Mouse (Mus musculus) limb, embryonic 15.5 days (tissue): Measurements from ENCODE around the gene 4930544D05Rik. TPM values are rescaled to one million over a fixed set of nuclear protein-coding genes. Genes with fewer than 3 reads are reported as not detected.

Experiments
- ATAC-seq: fragments of 200-750 bp; cut with Nextera tagmentation; 2 replicates; pipeline ENCODE4 v1.8.0; 2017; ENCODE audit warnings: low read depth, moderate TSS enrichment; ENCODE audit not compliant: insufficient number of reproducible peaks, low FRiP score, low TSS enrichment
- H3K27ac ChIP-seq: fragments of 300-500 bp; sonication (generic); 2 replicates; pipeline ENCODE4 v1.5.1; 2015; ENCODE audit warnings: moderate library complexity, mild to moderate bottlenecking, inconsistent platforms
- H3K27me3 ChIP-seq: fragments of 300-500 bp; sonication (generic); 2 replicates; pipeline ENCODE4 v1.6.1; 2015; ENCODE audit warnings: inconsistent platforms
- H3K36me3 ChIP-seq: fragments of 300-500 bp; sonication (generic); 2 replicates; pipeline ENCODE4 v1.6.1; 2015; ENCODE audit warnings: inconsistent platforms
- H3K4me1 ChIP-seq: fragments of 300-500 bp; sonication (generic); 2 replicates; pipeline ENCODE4 v1.6.1; 2015; ENCODE audit warnings: inconsistent platforms
- H3K4me2 ChIP-seq: fragments of 300-500 bp; sonication (generic); 2 replicates; pipeline ENCODE4 v1.6.1; 2015; ENCODE audit warnings: mild to moderate bottlenecking, inconsistent platforms
- H3K4me3 ChIP-seq: fragments of 300-500 bp; sonication (generic); 2 replicates; pipeline ENCODE4 v1.5.1; 2015; ENCODE audit warnings: mild to moderate bottlenecking, inconsistent platforms
- H3K9ac ChIP-seq: fragments of 300-500 bp; sonication (generic); 2 replicates; pipeline ENCODE4 v1.6.1; 2015; ENCODE audit warnings: inconsistent platforms
- H3K9me3 ChIP-seq: fragments of 300-500 bp; sonication (generic); 2 replicates; pipeline ENCODE4 v1.6.1; 2016; ENCODE audit warnings: inconsistent platforms
- WGBS: fragments of 180-500 bp; shearing (Covaris S2); methylation state at CpG from one replicate; pipeline ENCODE4 v1.1.7; 2015; 5-methylcytosine and 5-hydroxymethylcytosine counted together
- polyA plus RNA-seq: library from polyadenylated mRNA; unstranded; fragments of >200 nt; fragmentation: Nextera tagmentation; extraction: Ambion mirVana; gene quantifications from 2 replicates; pipeline ENCODE4 v1.2.1, GENCODE M21; 2015

The 4930544D05Rik gene
- polyA plus RNA-seq, 1 experiment from 2014 or later = not detected

DNA sequence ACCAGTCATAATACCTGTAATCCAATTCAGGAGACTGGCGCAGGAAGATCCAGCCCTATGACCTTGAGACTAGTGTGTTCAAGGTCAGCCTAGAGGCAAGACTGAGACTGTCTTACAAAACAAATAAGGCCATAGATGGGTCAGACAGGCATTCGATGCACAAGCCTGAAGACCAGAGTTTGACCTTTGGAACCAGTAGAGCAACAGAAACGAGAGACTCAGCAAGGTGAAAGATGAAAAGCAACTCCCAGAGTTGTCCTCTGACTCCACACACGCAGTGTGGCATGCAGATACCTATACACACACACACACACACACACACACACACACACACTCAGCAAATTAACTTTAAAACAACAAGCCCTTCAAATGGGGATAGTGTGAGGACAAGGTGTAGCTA, 11.2 kb downstream of the 4930544D05Rik start:
- Histone ChIP-seq H3K9ac (no peak overlapping the region), H3K27me3 (no peaks in the 10 kb centered on the region), H3K27ac (no peak overlapping the region), H3K4me3 (no peak overlapping the region), H3K9me3 (no peaks in the 10 kb centered on the region), H3K36me3 (no peaks in the 10 kb centered on the region), H3K4me2 (no peak overlapping the region), H3K4me1 (no peaks in the 10 kb centered on the region)
- ATAC-seq = no peak
- WGBS = 70% methylated on average over 4 of the region's 4 CpGs

DNA sequence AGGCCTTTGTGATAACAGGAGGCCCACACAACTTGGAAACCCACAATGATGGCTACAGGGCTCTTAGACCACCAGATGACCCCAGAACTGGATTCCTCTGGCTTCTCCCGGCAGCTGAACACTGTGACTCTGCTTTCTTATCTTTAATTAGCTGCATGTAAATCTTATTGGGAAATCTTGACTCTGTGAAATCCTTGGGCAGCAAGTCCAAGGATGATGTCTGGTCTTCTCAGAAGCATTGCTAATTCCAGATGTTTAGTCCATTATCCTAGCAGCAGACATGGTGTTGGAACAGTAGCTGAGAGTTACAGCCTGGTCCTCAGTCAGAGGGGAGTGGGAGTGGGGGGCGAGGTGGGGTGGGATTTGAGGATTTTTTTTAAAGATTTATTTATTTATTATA, 12.8 kb downstream of the 4930544D05Rik start:
- Histone ChIP-seq H3K4me3 (no peak overlapping the region), H3K9ac (no peak overlapping the region), H3K27ac (no peak overlapping the region), H3K4me2 (no peak overlapping the region), H3K27me3 (no peaks in the 10 kb centered on the region), H3K36me3 (no peaks in the 10 kb centered on the region), H3K4me1 (no peaks in the 10 kb centered on the region), H3K9me3 (no peaks in the 10 kb centered on the region)
- ATAC-seq = no peak
- WGBS = 70% methylated on average over 2 of the region's 2 CpGs

DNA sequence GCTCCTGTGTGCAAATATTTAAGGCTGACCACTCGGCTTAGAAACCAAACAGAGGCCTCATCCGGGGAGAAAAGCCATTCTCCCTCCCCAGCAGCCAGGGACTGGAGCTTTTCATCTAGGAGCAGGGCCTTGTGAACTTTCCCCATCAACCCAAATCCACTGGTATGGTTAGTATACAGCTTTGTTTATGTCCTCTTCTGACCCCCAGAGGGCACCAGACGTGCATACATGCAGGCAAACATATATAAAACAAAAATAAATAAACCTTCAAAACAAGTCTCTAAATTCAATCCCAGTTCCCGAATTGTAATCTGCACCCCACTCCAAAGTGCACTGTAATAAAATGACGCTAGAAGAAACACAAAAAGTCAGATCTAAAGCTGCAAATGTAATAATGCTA, 13.9 kb downstream of the 4930544D05Rik start:
- 51% methylated on average over 5 of the region's 5 CpGs for WGBS
- Histone ChIP-seq H3K9me3 (no peaks in the 10 kb centered on the region), H3K4me2 (no peak overlapping the region), H3K4me3 (no peak overlapping the region), H3K36me3 (no peaks in the 10 kb centered on the region), H3K9ac (no peak overlapping the region), H3K4me1 (no peaks in the 10 kb centered on the region), H3K27me3 (no peaks in the 10 kb centered on the region), H3K27ac (no peak overlapping the region)
- ATAC-seq = no peak

DNA sequence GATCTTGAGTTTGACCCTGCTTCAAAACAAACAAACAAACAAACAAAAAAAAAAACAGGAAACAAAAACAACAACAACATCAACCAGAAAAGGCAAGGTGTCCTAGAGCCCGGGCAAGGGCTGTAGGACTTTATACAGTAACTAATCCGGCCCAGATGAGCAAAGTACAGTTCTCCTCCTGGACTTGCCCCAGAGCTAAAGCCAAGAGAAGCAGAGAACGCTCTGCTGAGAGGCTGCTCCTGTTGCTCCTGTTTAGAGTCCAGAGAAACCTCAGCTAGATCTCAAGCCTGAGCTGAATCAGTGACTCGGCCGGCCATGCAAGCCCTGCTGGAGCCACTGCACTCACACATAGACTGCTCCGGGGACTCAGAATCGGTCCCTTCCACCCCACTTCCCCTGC, 14.5 kb downstream of the 4930544D05Rik start:
- Histone ChIP-seq H3K36me3 (no peaks in the 10 kb centered on the region), H3K27me3 (no peaks in the 10 kb centered on the region), H3K9ac (no peak overlapping the region), H3K4me2 (no peak overlapping the region), H3K9me3 (no peaks in the 10 kb centered on the region), H3K4me3 (no peak overlapping the region), H3K4me1 (no peaks in the 10 kb centered on the region), H3K27ac (no peak overlapping the region)
- WGBS = 69% methylated on average over 7 of the region's 7 CpGs
- ATAC-seq = no peak

DNA sequence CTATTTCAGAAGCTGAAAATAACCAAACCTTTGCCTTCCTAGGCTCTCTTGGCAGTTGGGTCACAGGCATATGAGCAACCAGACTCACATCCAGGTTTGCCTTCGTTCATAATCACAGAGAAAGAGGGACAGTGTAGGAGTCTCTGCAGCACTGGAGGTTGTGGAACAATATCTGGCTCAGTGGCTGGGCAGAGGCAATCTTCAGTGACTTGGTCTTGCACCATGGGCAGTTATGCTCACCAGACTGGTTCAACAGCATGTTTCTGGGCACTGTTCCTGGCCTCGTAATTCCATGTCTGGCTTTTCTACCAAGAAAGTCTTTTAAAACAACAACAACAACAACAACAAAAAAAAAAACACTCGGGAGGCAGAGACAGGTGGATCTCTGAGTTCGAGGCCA, 20.0 kb downstream of the 4930544D05Rik start:
- Histone ChIP-seq H3K4me3 (no peak overlapping the region), H3K4me2 (no peak overlapping the region), H3K4me1 (no peaks in the 10 kb centered on the region), H3K36me3 (no peaks in the 10 kb centered on the region), H3K27ac (no peak overlapping the region), H3K9me3 (no peaks in the 10 kb centered on the region), H3K9ac (no peak overlapping the region), H3K27me3 (no peaks in the 10 kb centered on the region)
- WGBS = 78% methylated on average over 4 of the region's 4 CpGs
- no peak for ATAC-seq

DNA sequence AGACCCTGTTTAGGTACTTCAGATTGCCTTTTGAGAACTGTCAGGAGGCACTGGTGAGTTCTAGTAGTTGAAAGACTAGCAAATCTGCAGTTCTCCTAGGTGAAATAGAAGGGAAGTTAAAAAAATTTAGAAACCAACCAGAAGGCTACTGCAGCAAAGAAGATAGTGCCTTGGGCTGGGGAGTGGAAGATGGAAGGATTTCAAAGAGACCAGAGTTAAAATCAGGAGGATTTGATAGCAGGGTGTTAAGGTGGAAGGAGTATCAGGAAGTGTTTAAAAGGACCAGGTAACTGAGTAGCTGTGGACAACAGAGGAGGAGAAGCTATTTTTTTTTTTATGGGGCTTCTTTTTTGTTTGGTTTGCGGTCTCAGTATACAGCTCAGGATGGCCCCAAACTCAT, 22.1 kb downstream of the 4930544D05Rik start:
- Histone ChIP-seq H3K27ac (no peak overlapping the region), H3K9ac (no peak overlapping the region), H3K36me3 (peaks cover under 1% of the 10 kb centered on the region; the same call in 1 of the 2 replicates), H3K4me2 (no peak overlapping the region), H3K4me1 (no peaks in the 10 kb centered on the region), H3K9me3 (no peaks in the 10 kb centered on the region), H3K27me3 (no peaks in the 10 kb centered on the region), H3K4me3 (no peak overlapping the region)
- no peak for ATAC-seq
- WGBS = 96% methylated on average over 1 of the region's 1 CpGs

DNA sequence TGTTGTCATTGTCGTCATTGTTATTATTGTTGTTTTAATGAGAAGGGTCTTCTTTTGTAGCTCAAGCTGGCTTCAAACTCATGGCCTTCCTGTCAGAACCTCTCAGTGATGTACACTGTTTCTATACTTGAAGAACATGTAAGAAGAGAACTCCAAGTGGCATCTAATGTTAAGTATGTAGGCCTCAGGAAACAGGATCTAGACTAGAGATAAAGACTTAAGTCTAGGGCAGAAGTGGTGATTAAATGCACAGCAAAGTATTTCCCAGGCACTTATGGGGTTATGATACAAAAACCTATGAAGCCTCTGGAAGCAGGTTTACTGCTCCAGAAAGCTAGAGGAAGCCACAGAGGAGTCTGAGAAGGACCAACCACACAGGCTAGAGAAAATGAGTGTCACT, 22.6 kb downstream of the 4930544D05Rik start:
- no peak for ATAC-seq
- WGBS = 84% methylated on average over 1 of the region's 1 CpGs

DNA sequence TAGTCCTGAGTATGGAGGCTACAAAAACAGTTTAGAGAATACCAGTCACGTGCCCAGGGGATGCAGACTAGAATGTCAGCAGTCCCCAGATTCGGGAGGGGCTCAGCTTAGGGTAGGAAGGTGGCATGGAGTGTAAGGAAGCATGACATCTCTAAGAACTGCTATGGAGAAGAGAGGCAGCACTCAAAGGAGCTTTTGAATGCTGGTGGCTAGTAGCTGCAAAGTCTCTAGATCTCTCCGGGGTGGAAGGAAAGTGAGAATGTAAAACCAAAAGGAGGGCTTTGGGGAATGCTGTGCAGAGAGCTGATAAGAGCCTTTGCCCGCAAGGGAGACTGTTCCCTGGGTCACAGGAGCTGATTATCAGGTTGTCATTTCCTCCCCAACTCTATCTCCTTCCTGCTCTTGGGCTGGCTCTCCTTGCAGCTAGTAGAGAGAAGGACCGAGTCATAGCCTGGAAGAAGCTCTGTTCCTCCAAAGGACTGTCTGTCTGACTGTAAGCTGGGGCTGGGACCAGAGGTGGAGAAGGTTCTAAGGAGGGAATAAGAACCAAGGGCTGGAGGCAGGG, 23.1 kb downstream of the 4930544D05Rik start, which contains the start of gene Gp1ba:
Gp1ba (plus strand) TSS at position 409 of the 565 bp plus-strand sequence.
- H3K27ac ChIP-seq = no peak within 1 kb of the TSS
- H3K36me3 ChIP-seq = peaks cover 11% of the 10 kb centered on the region
- no peak within 1 kb of the TSS for H3K4me2 ChIP-seq
- no peak within 1 kb of the TSS for H3K9ac ChIP-seq
- WGBS = 48% methylated on average over 5 of the region's 5 CpGs
- no peaks in the 10 kb centered on the region for H3K27me3 ChIP-seq
- H3K4me1 ChIP-seq = no peaks in the 10 kb centered on the region
- H3K9me3 ChIP-seq = no peaks in the 10 kb centered on the region
- no peak for ATAC-seq
- H3K4me3 ChIP-seq = no peak within 1 kb of the TSS

More for the DNA sequence above, 22.6 kb downstream of the 4930544D05Rik start:
- Histone ChIP-seq H3K4me2 (no peak overlapping the region), H3K4me1 (no peaks in the 10 kb centered on the region), H3K9me3 (no peaks in the 10 kb centered on the region), H3K27ac (no peak overlapping the region), H3K9ac (no peak overlapping the region), H3K36me3 (peaks cover 6% of the 10 kb centered on the region), H3K27me3 (no peaks in the 10 kb centered on the region), H3K4me3 (no peak overlapping the region)

DNA sequence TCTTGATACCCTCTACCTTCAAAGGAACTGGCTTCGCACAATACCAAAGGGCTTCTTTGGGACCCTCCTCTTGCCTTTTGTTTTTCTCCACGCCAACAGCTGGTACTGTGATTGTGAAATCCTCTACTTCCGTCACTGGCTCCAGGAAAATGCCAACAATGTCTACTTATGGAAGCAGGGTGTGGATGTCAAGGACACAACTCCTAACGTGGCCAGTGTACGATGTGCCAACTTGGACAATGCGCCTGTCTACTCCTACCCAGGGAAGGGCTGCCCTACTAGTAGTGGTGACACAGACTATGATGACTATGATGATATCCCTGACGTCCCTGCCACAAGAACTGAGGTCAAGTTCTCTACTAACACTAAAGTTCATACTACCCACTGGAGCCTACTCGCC, 24.3 kb downstream of the 4930544D05Rik start:
- Histone ChIP-seq H3K36me3 (peaks cover 23% of the 10 kb centered on the region), H3K9me3 (no peaks in the 10 kb centered on the region), H3K4me2 (no peak overlapping the region), H3K4me1 (no peaks in the 10 kb centered on the region), H3K9ac (no peak overlapping the region), H3K27ac (no peak overlapping the region), H3K4me3 (no peak overlapping the region), H3K27me3 (no peaks in the 10 kb centered on the region)
- 82% methylated on average over 8 of the region's 8 CpGs for WGBS
- ATAC-seq = no peak

DNA sequence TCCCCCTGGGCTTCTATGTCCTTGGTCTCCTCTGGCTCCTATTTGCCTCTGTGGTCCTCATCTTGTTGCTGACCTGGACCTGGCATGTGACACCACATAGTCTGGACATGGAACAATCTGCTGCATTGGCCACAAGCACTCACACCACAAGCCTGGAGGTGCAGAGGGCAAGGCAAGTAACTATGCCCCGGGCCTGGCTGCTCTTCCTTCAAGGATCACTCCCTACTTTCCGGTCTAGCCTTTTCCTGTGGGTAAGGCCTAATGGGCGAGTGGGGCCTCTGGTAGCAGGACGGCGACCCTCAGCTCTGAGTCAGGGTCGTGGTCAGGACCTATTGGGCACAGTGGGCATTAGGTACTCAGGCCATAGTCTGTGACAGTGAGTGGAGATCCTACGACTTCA, 25.6 kb downstream of the 4930544D05Rik start:
- no peaks in the 10 kb centered on the region for H3K27me3 ChIP-seq
- H3K36me3 ChIP-seq = peaks cover 32% of the 10 kb centered on the region
- no peak overlapping the region for H3K4me2 ChIP-seq
- no peak for ATAC-seq
- peaks cover 11% of the 10 kb centered on the region for H3K4me1 ChIP-seq
- WGBS = 71% methylated on average over 7 of the region's 7 CpGs
- H3K9me3 ChIP-seq = no peaks in the 10 kb centered on the region
- no peak overlapping the region for H3K4me3 ChIP-seq
- no peak overlapping the region for H3K27ac ChIP-seq
- H3K9ac ChIP-seq = no peak overlapping the region

DNA sequence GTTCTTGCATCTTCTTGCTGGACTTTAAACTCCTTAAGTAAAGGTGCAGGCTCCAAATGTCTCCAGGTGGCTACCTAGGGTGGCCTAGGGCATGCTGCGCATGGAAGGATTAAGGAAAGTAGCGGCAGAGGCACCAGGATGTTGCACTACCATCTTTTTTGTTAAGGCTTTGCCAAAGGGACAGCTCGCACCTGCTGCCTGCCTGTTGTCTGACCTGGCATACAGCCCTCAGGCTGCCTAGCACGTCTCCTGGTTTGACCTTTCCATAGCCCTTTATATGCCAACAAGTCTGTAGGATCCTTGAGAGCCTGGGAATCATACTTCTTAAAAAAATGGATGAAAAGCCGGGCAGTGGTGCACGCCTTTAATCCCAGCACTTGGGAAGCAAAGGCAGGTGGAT, 27.4 kb downstream of the 4930544D05Rik start:
- Histone ChIP-seq H3K9ac (no peak overlapping the region), H3K9me3 (no peaks in the 10 kb centered on the region)

DNA sequence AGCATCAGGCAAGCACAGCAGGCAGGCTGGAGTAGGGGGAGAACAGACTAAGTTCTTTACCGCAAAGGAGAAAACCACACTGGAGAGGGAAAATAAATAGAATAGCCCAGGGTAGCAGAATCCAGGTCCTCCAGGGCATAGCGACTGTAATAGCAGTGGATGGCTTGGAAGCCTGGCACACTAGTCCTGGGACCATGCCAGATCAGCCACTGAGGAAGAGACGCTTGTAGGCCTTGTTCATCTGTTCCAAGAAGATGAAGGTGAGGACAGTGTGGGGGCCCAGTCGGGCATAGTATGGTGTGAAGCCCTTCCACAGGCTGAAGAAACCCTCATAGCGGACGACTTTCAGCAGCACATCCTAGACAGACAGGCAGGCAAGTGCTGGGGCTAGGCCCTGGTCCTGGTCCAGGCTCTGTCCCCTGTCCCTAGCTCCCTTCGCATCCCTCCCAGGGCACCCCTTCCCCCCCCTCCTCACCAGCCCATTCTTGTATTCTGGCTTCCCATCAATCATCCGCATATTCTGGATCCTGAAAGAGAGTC, 29.0 kb downstream of the 4930544D05Rik start:
- Histone ChIP-seq H3K4me3 (no peak overlapping the region), H3K27me3 (no peaks in the 10 kb centered on the region)
- WGBS = 94% methylated on average over 8 of the region's 8 CpGs

More for the DNA sequence above, 27.4 kb downstream of the 4930544D05Rik start:
- Histone ChIP-seq H3K27ac (no peak overlapping the region), H3K4me1 (peaks cover 18% of the 10 kb centered on the region), H3K4me2 (no peak overlapping the region), H3K4me3 (no peak overlapping the region), H3K27me3 (no peaks in the 10 kb centered on the region), H3K36me3 (peaks cover 32% of the 10 kb centered on the region)
- 93% methylated on average over 6 of the region's 6 CpGs for WGBS
- ATAC-seq = no peak

More for the DNA sequence above, 29.0 kb downstream of the 4930544D05Rik start:
- H3K36me3 ChIP-seq = peaks cover 46% of the 10 kb centered on the region
- H3K4me1 ChIP-seq = peaks cover 34% of the 10 kb centered on the region
- H3K9me3 ChIP-seq = no peaks in the 10 kb centered on the region
- H3K27ac ChIP-seq = no peak overlapping the region
- no peak overlapping the region for H3K4me2 ChIP-seq
- H3K9ac ChIP-seq = no peak overlapping the region
- ATAC-seq = no peak
